In genomic region chr14:109668566-109669116, GRCm38 (mm10) we compare ENCODE assay signal across 17 mouse cellular contexts.
"Had no signal": no experiment of that assay in that cellular context is flagged by ENCODE, and none has a peak within 500 bp of the region (broad histone marks: within the 10 kb centered on the region; RNA-seq: fewer than 3 reads in every experiment).

No protein-coding gene starts in this region.

- H3K36me3 ChIP-seq: midbrain, embryonic 10.5 days; midbrain, embryonic 12.5 days; neural tube, embryonic 13.5 days; neural tube, embryonic 15.5 days had no signal

- H3K27ac ChIP-seq: midbrain, embryonic 10.5 days; midbrain, embryonic 12.5 days; neural tube, embryonic 13.5 days; neural tube, embryonic 15.5 days had no signal

- H3K9me3 ChIP-seq: midbrain, embryonic 10.5 days; midbrain, embryonic 12.5 days; neural tube, embryonic 13.5 days; neural tube, embryonic 15.5 days had no signal

- DNase-seq: lung, adult 18-20 months; lung, postnatal 10 days; lung, postnatal 4 days; retina, postnatal 1 day; right cerebral cortex, adult 18-20 months; right cerebral cortex, postnatal 25 days; right cerebral cortex, postnatal 4 days; spleen, adult 18-20 months; thymus, adult 18-20 months; thymus, postnatal 14 days; thymus, postnatal 36 days had no signal

- H3K4me3 ChIP-seq: midbrain, embryonic 10.5 days; midbrain, embryonic 12.5 days; myocyte; neural tube, embryonic 13.5 days; neural tube, embryonic 15.5 days had no signal

- ATAC-seq: midbrain, embryonic 16.5 days had no signal

- H3K4me2 ChIP-seq: midbrain, embryonic 12.5 days; neural tube, embryonic 13.5 days; neural tube, embryonic 15.5 days had no signal

- H3K27me3 ChIP-seq: midbrain, embryonic 12.5 days; neural tube, embryonic 13.5 days; neural tube, embryonic 15.5 days had no signal

- H3K4me1 ChIP-seq: midbrain, embryonic 10.5 days; midbrain, embryonic 12.5 days; neural tube, embryonic 13.5 days; neural tube, embryonic 15.5 days had no signal

- H3K9ac ChIP-seq: midbrain, embryonic 12.5 days; neural tube, embryonic 13.5 days; neural tube, embryonic 15.5 days had no signal
